Mouse (Mus musculus) activated CD4-positive, CD25-positive, alpha-beta regulatory T cell, adult 4 months (primary cell): ENCODE measurements around the gene Fam24a. TPM values are rescaled to one million over a fixed set of nuclear protein-coding genes. Genes with fewer than 3 reads are reported as not detected.

Experiments
- polyA plus RNA-seq, 2 experiments: library from polyadenylated mRNA; unstranded; fragments of 100-300 nt; shearing (Covaris generic); gene quantifications; one replicate each; pipeline ENCODE4 v1.2.1; 2017

Gene Fam24a
- polyA plus RNA-seq, 2 experiments from 2014 or later, result not detected

Other genes starting within 250 kb of the Fam24a start
- not detected for gene 4933402N03Rik, start 187.6 kb upstream of the Fam24a start, polyA plus RNA-seq
- not detected for gene 5430419D17Rik, start 159.5 kb upstream of the Fam24a start, polyA plus RNA-seq
- gene Cuzd1, start 11.6 kb upstream of the Fam24a start, polyA plus RNA-seq, result not detected
- not detected for gene Fam24b, start 4.3 kb upstream of the Fam24a start, polyA plus RNA-seq
- gene 2310057M21Rik, start 28.9 kb downstream of the Fam24a start, polyA plus RNA-seq, result 10 to 100 TPM; 12.7 to 18.5 TPM
- gene Pstk, start 37.3 kb downstream of the Fam24a start, polyA plus RNA-seq, result 10 to 100 TPM; 33.6 to 39.6 TPM
- 10 to 100 TPM; 23.1 to 28.7 TPM for gene Ikzf5, start 76.7 kb downstream of the Fam24a start, polyA plus RNA-seq
- 10 to 100 TPM; 33.3 to 36.3 TPM for gene Acadsb, start 76.7 kb downstream of the Fam24a start, polyA plus RNA-seq
- not detected for gene Hmx3, start 209.0 kb downstream of the Fam24a start, polyA plus RNA-seq
- under 1 TPM in 1 of 2 experiments, not detected in 1; 0.32 TPM for gene Hmx2, start 214.9 kb downstream of the Fam24a start, polyA plus RNA-seq
- gene Bub3, start 226.4 kb downstream of the Fam24a start, polyA plus RNA-seq, result 100 to 1,000 TPM; 176 to 222 TPM